In genomic region chr9:73073169-73073568, GRCm38 (mm10) we compare ENCODE assay signal across 28 mouse cellular contexts. TPM values are rescaled to one million over a fixed set of nuclear protein-coding genes. Genes with fewer than 3 reads are reported as not detected.
DNase-seq lines count a peak whose midpoint lies in the region; ATAC-seq and TF ChIP-seq lines count a peak whose summit lies in the region.
"Had no signal": no experiment of that assay in that cellular context is flagged by ENCODE, and none has a peak within 500 bp of the region (broad histone marks: within the 10 kb centered on the region; RNA-seq: fewer than 3 reads in every experiment).

No protein-coding gene starts in this region.

- no peaks in the 10 kb centered on the region for H3K9me3 ChIP-seq in liver, postnatal 0 days (ENCODE audit: low read length)
- H3K9me3 ChIP-seq in liver, embryonic 11.5 days (ENCODE audit: control insufficient read depth, low read length): no peaks in the 10 kb centered on the region
- H3K9me3 ChIP-seq in midbrain, embryonic 14.5 days (ENCODE audit: control insufficient read depth, low read length): no peaks in the 10 kb centered on the region
- H3K9me3 ChIP-seq: limb, embryonic 13.5 days; midbrain, embryonic 15.5 days had no signal

- H3K4me1 ChIP-seq in liver, postnatal 0 days (ENCODE audit: insufficient read depth): peaks cover 9% of the 10 kb centered on the region
- no peaks in the 10 kb centered on the region; the same call in none of the 2 replicates for H3K4me1 ChIP-seq in liver, embryonic 11.5 days (replicated peaks; ENCODE audit: control insufficient read depth, insufficient read depth, low read length)
- peaks cover 10% of the 10 kb centered on the region for H3K4me1 ChIP-seq in small intestine, adult 2 months (ENCODE audit: control insufficient read depth, insufficient read depth, insufficient read length, low read length)
- H3K4me1 ChIP-seq in midbrain, embryonic 14.5 days (ENCODE audit: control insufficient read depth, insufficient read depth, low read length): no peaks in the 10 kb centered on the region
- H3K4me1 ChIP-seq: limb, embryonic 13.5 days; midbrain, embryonic 15.5 days had no signal

- WGBS in liver, postnatal 0 days (ENCODE audit: insufficient replicate concordance): 42% methylated on average over 5 of the region's 5 CpGs
- 66% methylated on average over 5 of the region's 5 CpGs for WGBS in liver, embryonic 11.5 days
- WGBS in small intestine, adult 2 months: 81% methylated on average over 5 of the region's 5 CpGs
- WGBS in midbrain, embryonic 14.5 days: 94% methylated on average over 5 of the region's 5 CpGs

- H3K4me3 ChIP-seq in liver, postnatal 0 days (ENCODE audit: low read depth, low read length): 0 out of 2 replicates have a peak overlapping the region, but pooled peaks have one; percentile 5
- H3K4me3 ChIP-seq in liver, embryonic 11.5 days (ENCODE audit: low read depth, low read length): no peak overlapping the region
- H3K4me3 ChIP-seq in small intestine, adult 2 months (ENCODE audit: low read depth, low read length): no peak overlapping the region
- no peak overlapping the region for H3K4me3 ChIP-seq in midbrain, embryonic 14.5 days (replicated peaks; ENCODE audit: low read depth, low read length)
- H3K4me3 ChIP-seq: heart, adult 2 months; limb, embryonic 13.5 days; midbrain, embryonic 15.5 days had no signal

- no peak for TF ChIP-seq POLR2A in small intestine, adult 2 months (IDR thresholded peaks at IDR 0.05; ENCODE audit: low read depth, low read length)

- no peaks in the 10 kb centered on the region for H3K27me3 ChIP-seq in liver, postnatal 0 days (ENCODE audit: insufficient read depth, low read length)
- H3K27me3 ChIP-seq in liver, embryonic 11.5 days (replicated peaks; ENCODE audit: control insufficient read depth, insufficient read depth, low read length): no peaks in the 10 kb centered on the region
- no peaks in the 10 kb centered on the region for H3K27me3 ChIP-seq in small intestine, adult 2 months (ENCODE audit: control insufficient read depth, insufficient read depth, low read length)
- H3K27me3 ChIP-seq in midbrain, embryonic 14.5 days (ENCODE audit: control insufficient read depth, insufficient read depth, low read length): no peaks in the 10 kb centered on the region
- H3K27me3 ChIP-seq: limb, embryonic 13.5 days; midbrain, embryonic 15.5 days had no signal

- H3K4me2 ChIP-seq in liver, postnatal 0 days (ENCODE audit: low read depth, low read length): peak overlapping the region; percentile 27; the same call in 1 of the 2 replicates
- H3K4me2 ChIP-seq in liver, embryonic 11.5 days: no peak overlapping the region
- H3K4me2 ChIP-seq in midbrain, embryonic 14.5 days (ENCODE audit: low read length): no peak overlapping the region
- H3K4me2 ChIP-seq: hindbrain, embryonic 14.5 days; limb, embryonic 13.5 days; lung, embryonic 14.5 days; midbrain, embryonic 15.5 days had no signal

- H3K9ac ChIP-seq in liver, postnatal 0 days (replicated peaks): no peak overlapping the region
- H3K9ac ChIP-seq in liver, embryonic 11.5 days (ENCODE audit: low read depth, low read length): no peak overlapping the region
- H3K9ac ChIP-seq in midbrain, embryonic 14.5 days (replicated peaks; ENCODE audit: low read length): no peak overlapping the region
- H3K9ac ChIP-seq: hindbrain, embryonic 14.5 days; limb, embryonic 13.5 days; lung, embryonic 14.5 days; midbrain, embryonic 15.5 days had no signal

- no peak for TF ChIP-seq EP300 in liver, postnatal 0 days (IDR thresholded peaks at IDR 0.05; ENCODE audit: low read depth)

- peak overlapping the region; percentile 32; the same call in 1 of the 2 replicates for H3K27ac ChIP-seq in liver, postnatal 0 days (ENCODE audit: low read depth)
- H3K27ac ChIP-seq in liver, embryonic 11.5 days (ENCODE audit: low read depth, low read length): no peak overlapping the region
- H3K27ac ChIP-seq in small intestine, adult 2 months (ENCODE audit: insufficient read depth, low read depth, low read length): peak overlapping the region; percentile 39; the same call in 1 of the 2 replicates
- no peak overlapping the region for H3K27ac ChIP-seq in midbrain, embryonic 14.5 days (replicated peaks; ENCODE audit: low read depth, low read length)
- H3K27ac ChIP-seq: heart, adult 2 months; hindbrain, embryonic 14.5 days; limb, embryonic 13.5 days; midbrain, embryonic 15.5 days had no signal

- no peak for TF ChIP-seq CTCF in liver, postnatal 0 days (IDR thresholded peaks at IDR 0.05; ENCODE audit: low read depth)
- TF ChIP-seq CTCF in small intestine, adult 2 months (IDR thresholded peaks at IDR 0.05; ENCODE audit: extremely low read depth, insufficient read length, insufficient replicate concordance, low read depth, low read length): no peak

- DNase-seq in liver, postnatal 0 days: no peak
- DNase-seq in liver, embryonic 11.5 days (ENCODE audit: low spot score): no peak
- peak; percentile 53 for DNase-seq in thymus, postnatal 4 days
- DNase-seq in frontal cortex, adult 2 months (ENCODE audit: extremely low spot score in 1 of 2, low spot score in 1 of 2): no peak
- no peak for DNase-seq in kidney, postnatal 14 days
- no peak for DNase-seq in midbrain, embryonic 14.5 days
- DNase-seq: B cell, adult 2 months; cerebellum, adult 11 months; cerebellum, postnatal 14 days; heart, adult 2 months; kidney, adult 2 months; kidney, postnatal 25 days; layer of hippocampus, adult 9-11 months; lung, embryonic 14.5 days; lung, postnatal 4 days had no signal

- no peak for ATAC-seq in liver, postnatal 0 days
- ATAC-seq in liver, embryonic 11.5 days (replicated peaks; ENCODE audit: low FRiP score): no peak
- peak; percentile 63 to 69 for ATAC-seq in hematopoietic stem cell, adult 5-6 weeks (replicated peaks in 1 of 2; ENCODE audit: insufficient read depth in 1 of 2, low FRiP score in 2 of 2, low TSS enrichment in 1 of 2, low read depth in 1 of 2, poor library complexity in 2 of 2, severe bottlenecking in 2 of 2)
- no peak for ATAC-seq in midbrain, embryonic 14.5 days (ENCODE audit: low FRiP score, low TSS enrichment)
- ATAC-seq: forebrain, embryonic 14.5 days; midbrain, embryonic 15.5 days had no signal

- H3K36me3 ChIP-seq in liver, postnatal 0 days (replicated peaks; ENCODE audit: insufficient read depth, low read length): no peaks in the 10 kb centered on the region
- H3K36me3 ChIP-seq in liver, embryonic 11.5 days (ENCODE audit: control insufficient read depth, insufficient read depth, low read length): no peaks in the 10 kb centered on the region
- no peaks in the 10 kb centered on the region for H3K36me3 ChIP-seq in small intestine, adult 2 months (ENCODE audit: control insufficient read depth, insufficient read depth, low read length)
- H3K36me3 ChIP-seq in midbrain, embryonic 14.5 days (ENCODE audit: control insufficient read depth, insufficient read depth, low read length): no peaks in the 10 kb centered on the region
- H3K36me3 ChIP-seq: limb, embryonic 13.5 days; midbrain, embryonic 15.5 days had no signal

RNA-seq across cellular contexts. Expression of gene Khdc3, which starts 28.5 kb away (rescaled TPM):
- 0.14 TPM in 1 of 2 replicates, not detected in the other for polyA plus RNA-seq in liver, postnatal 0 days (2015; fragmentation: Nextera tagmentation; extraction: Ambion mirVana)
- polyA plus RNA-seq in liver, embryonic 11.5 days (2014; fragmentation: Nextera tagmentation; extraction: Ambion mirVana): not detected in 2 replicates
- total RNA-seq in hematopoietic stem cell, adult 5-6 weeks (2017): 0.40 TPM in 1 of 2 replicates, not detected in the other
- polyA plus RNA-seq in small intestine, adult 2 months (2012; rRNA removed): 0.18 and 0.88 TPM in 2 replicates
- polyA plus RNA-seq in frontal cortex, adult 2 months (2012; rRNA removed): 0.46 and 0.64 TPM in 2 replicates
- 0.23 and 0.24 TPM in 2 replicates for polyA plus RNA-seq in midbrain, embryonic 14.5 days (2014; fragmentation: Nextera tagmentation; extraction: Ambion mirVana)
- total RNA-seq: gastrocnemius, adult 8-10 months; heart, adult 2 months had no signal
- polyA plus RNA-seq: forebrain, embryonic 14.5 days; heart, adult 2 months; lung, embryonic 14.5 days had no signal

RNA-seq across cellular contexts. Expression of gene Rab27a, which starts 28.5 kb away (rescaled TPM):
- 5.7 and 7.0 TPM in 2 replicates for polyA plus RNA-seq in liver, postnatal 0 days (2015; fragmentation: Nextera tagmentation; extraction: Ambion mirVana)
- polyA plus RNA-seq in liver, embryonic 11.5 days (2014; fragmentation: Nextera tagmentation; extraction: Ambion mirVana): 3.0 and 3.5 TPM in 2 replicates
- total RNA-seq in hematopoietic stem cell, adult 5-6 weeks (2017): 85.9 and 109 TPM in 2 replicates
- polyA plus RNA-seq in small intestine, adult 2 months (2012; rRNA removed): 6.5 and 6.9 TPM in 2 replicates
- 3.8 and 3.9 TPM in 2 replicates for polyA plus RNA-seq in frontal cortex, adult 2 months (2012; rRNA removed)
- polyA plus RNA-seq in midbrain, embryonic 14.5 days (2014; fragmentation: Nextera tagmentation; extraction: Ambion mirVana): 0.74 and 1.0 TPM in 2 replicates

RNA-seq across cellular contexts. Expression of gene Gm20509, which starts 29.1 kb away (rescaled TPM):
- polyA plus RNA-seq in liver, postnatal 0 days (2015; fragmentation: Nextera tagmentation; extraction: Ambion mirVana): not detected in 2 replicates
- polyA plus RNA-seq in liver, embryonic 11.5 days (2014; fragmentation: Nextera tagmentation; extraction: Ambion mirVana): not detected in 2 replicates
- not detected in 2 replicates for total RNA-seq in hematopoietic stem cell, adult 5-6 weeks (2017)
- not detected in 2 replicates for polyA plus RNA-seq in small intestine, adult 2 months (2012; rRNA removed)
- polyA plus RNA-seq in frontal cortex, adult 2 months (2012; rRNA removed): not detected in 2 replicates
- not detected in 2 replicates for polyA plus RNA-seq in midbrain, embryonic 14.5 days (2014; fragmentation: Nextera tagmentation; extraction: Ambion mirVana)
- total RNA-seq: adrenal gland, adult 18-20 months; ES-E14; gastrocnemius, adult 8-10 months; heart, adult 2 months; left cerebral cortex, postnatal 10 days had no signal
- polyA plus RNA-seq: forebrain, embryonic 14.5 days; heart, adult 2 months; heart, embryonic 16.5 days; hindbrain, embryonic 14.5 days; kidney, adult 2 months; limb, embryonic 13.5 days; lung, embryonic 14.5 days; midbrain, embryonic 15.5 days; stomach, embryonic 14.5 days; urinary bladder, adult 2 months had no signal

RNA-seq across cellular contexts. Expression of gene Pigb, which starts 33.0 kb away (rescaled TPM):
- polyA plus RNA-seq in liver, postnatal 0 days (2015; fragmentation: Nextera tagmentation; extraction: Ambion mirVana): 2.9 and 3.1 TPM in 2 replicates
- polyA plus RNA-seq in liver, embryonic 11.5 days (2014; fragmentation: Nextera tagmentation; extraction: Ambion mirVana): 17.1 and 21.0 TPM in 2 replicates
- total RNA-seq in hematopoietic stem cell, adult 5-6 weeks (2017): 8.7 and 13.1 TPM in 2 replicates
- polyA plus RNA-seq in small intestine, adult 2 months (2012; rRNA removed): 3.7 and 5.0 TPM in 2 replicates
- polyA plus RNA-seq in frontal cortex, adult 2 months (2012; rRNA removed): 18.3 and 24.3 TPM in 2 replicates
- polyA plus RNA-seq in midbrain, embryonic 14.5 days (2014; fragmentation: Nextera tagmentation; extraction: Ambion mirVana): 13.6 and 16.8 TPM in 2 replicates

RNA-seq across cellular contexts. Expression of gene Rsl24d1, which starts 40.1 kb away (rescaled TPM):
- polyA plus RNA-seq in liver, postnatal 0 days (2015; fragmentation: Nextera tagmentation; extraction: Ambion mirVana): 39.0 and 41.4 TPM in 2 replicates
- 156 and 157 TPM in 2 replicates for polyA plus RNA-seq in liver, embryonic 11.5 days (2014; fragmentation: Nextera tagmentation; extraction: Ambion mirVana)
- 176 and 264 TPM in 2 replicates for total RNA-seq in hematopoietic stem cell, adult 5-6 weeks (2017)
- 1.9 and 3.6 TPM in 2 replicates for polyA plus RNA-seq in small intestine, adult 2 months (2012; rRNA removed)
- 66.1 and 67.8 TPM in 2 replicates for polyA plus RNA-seq in frontal cortex, adult 2 months (2012; rRNA removed)
- 121 and 122 TPM in 2 replicates for polyA plus RNA-seq in midbrain, embryonic 14.5 days (2014; fragmentation: Nextera tagmentation; extraction: Ambion mirVana)

Comparison
In these comparisons a context has a peak if more than half of its experiments do, and no peak if none do; other contexts are left out.
1. H3K27ac ChIP-seq: peak in liver, postnatal 0 days (single experiment) and small intestine, adult 2 months (single experiment); none in liver, embryonic 11.5 days (single experiment) and midbrain, embryonic 14.5 days (single experiment).
2. ATAC-seq: peak in hematopoietic stem cell, adult 5-6 weeks (2 of 2); none in liver, postnatal 0 days (single experiment), liver, embryonic 11.5 days (single experiment) and midbrain, embryonic 14.5 days (single experiment).